Comparison of ENCODE assay signal across 21 mouse cellular contexts in the genomic region with DNA sequence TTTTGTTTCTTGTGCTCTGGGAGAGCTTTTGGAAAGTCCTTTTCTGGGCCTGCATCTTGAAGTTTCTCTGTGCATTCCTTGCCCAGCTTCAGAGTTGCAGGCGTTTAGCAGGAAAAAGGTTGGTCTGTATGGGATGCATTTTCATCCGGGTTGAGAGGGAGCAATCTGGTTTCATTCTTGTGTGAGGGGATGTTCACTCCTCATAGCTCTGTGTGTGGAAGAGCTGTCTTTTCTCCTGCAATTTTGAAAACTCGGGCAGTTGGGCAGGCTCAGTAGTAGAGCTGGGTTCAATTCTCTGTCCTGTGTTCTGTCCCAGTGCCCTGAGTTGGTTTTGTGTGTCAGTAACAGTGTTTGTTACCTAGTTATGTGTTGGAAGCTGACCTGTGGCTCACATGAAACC. TPM values are rescaled to one million over a fixed set of nuclear protein-coding genes. Genes with fewer than 3 reads are reported as not detected.
DNase-seq lines count a peak whose midpoint lies in the region; TF ChIP-seq lines count a peak whose summit lies in the region.
"Had no signal": no experiment of that assay in that cellular context is flagged by ENCODE, and none has a peak within 500 bp of the region (broad histone marks: within the 10 kb centered on the region; RNA-seq: fewer than 3 reads in every experiment).

No protein-coding gene starts in this region.

- H3K9ac ChIP-seq in ES-E14 (ENCODE audit: insufficient read depth, low read depth, low read length, poor library complexity, severe bottlenecking): no peak overlapping the region; the same call in 1 of the 2 replicates
- H3K9ac ChIP-seq: embryonic facial prominence, embryonic 13.5 days; embryonic facial prominence, embryonic 15.5 days; forebrain, embryonic 12.5 days had no signal

- 79% methylated on average over 3 of the region's 3 CpGs for WGBS in heart, embryonic 10.5 days

- DNase-seq in heart, embryonic 10.5 days (ENCODE audit: low spot score): peak; percentile 61
- DNase-seq in heart, postnatal 25 days (ENCODE audit: low spot score): no peak
- peak; percentile 9 for DNase-seq in testis, postnatal 10 days (ENCODE audit: low spot score)
- DNase-seq in testis, postnatal 14 days (ENCODE audit: low spot score): no peak
- DNase-seq in ES-E14 (ENCODE audit: low read depth, low spot score): no peak
- no peak for DNase-seq in layer of hippocampus, adult 18-20 months (ENCODE audit: low spot score in 2 of 2)
- DNase-seq: adrenal gland, adult 2 months; adrenal gland, postnatal 10 days; adrenal gland, postnatal 25 days; cerebellum, adult 11 months; cerebellum, adult 18-20 months; cerebellum, adult 8-10 months; cerebellum, adult 9-11 months; cerebellum, postnatal 14 days; cerebellum, postnatal 36 days; embryo, embryonic 11 days had no signal

- in situ Hi-C loops in ES-E14 (cut with MboI; ENCODE audit: low sequenced_read_pairs in 2 of 2, unreplicated experiment in 2 of 2): no loop called here

- H3K9me3 ChIP-seq in heart, embryonic 10.5 days: 0 out of 2 replicates have a peak, but pooled peaks cover 6% of the 10 kb centered on the region
- peaks cover 18% of the 10 kb centered on the region for H3K9me3 ChIP-seq in ES-E14 (ENCODE audit: control insufficient read depth, insufficient read depth, low read depth, low read length)
- H3K9me3 ChIP-seq: embryonic facial prominence, embryonic 15.5 days had no signal

- H3K27me3 ChIP-seq in heart, embryonic 10.5 days (ENCODE audit: insufficient read depth, poor library complexity, severe bottlenecking): no peaks in the 10 kb centered on the region
- H3K27me3 ChIP-seq: embryonic facial prominence, embryonic 13.5 days; embryonic facial prominence, embryonic 15.5 days; forebrain, embryonic 12.5 days had no signal

- H3K4me1 ChIP-seq in heart, embryonic 10.5 days: no peaks in the 10 kb centered on the region
- H3K4me1 ChIP-seq in ES-E14 (ENCODE audit: control insufficient read depth in 2 of 2, insufficient read depth in 2 of 2, low read length in 2 of 2, poor library complexity in 1 of 2): 0 out of 4 replicates have a peak, but pooled peaks cover 0 to 1% of the 10 kb centered on the region in 2 experiments
- H3K4me1 ChIP-seq: embryonic facial prominence, embryonic 13.5 days; embryonic facial prominence, embryonic 15.5 days; forebrain, embryonic 12.5 days had no signal

- no peaks in the 10 kb centered on the region for H3K36me3 ChIP-seq in heart, embryonic 10.5 days
- H3K36me3 ChIP-seq in ES-E14 (ENCODE audit: control insufficient read depth, insufficient read depth, low read length, poor library complexity, severe bottlenecking): peaks cover 24% of the 10 kb centered on the region
- H3K36me3 ChIP-seq: embryonic facial prominence, embryonic 15.5 days; forebrain, embryonic 10.5 days; forebrain, embryonic 12.5 days had no signal

- H3K27ac ChIP-seq in heart, embryonic 10.5 days: no peak overlapping the region
- peak overlapping the region; percentile 98 for H3K27ac ChIP-seq in ES-E14 (ENCODE audit: insufficient read depth, low read depth, low read length, poor library complexity, severe bottlenecking)
- H3K27ac ChIP-seq: embryonic facial prominence, embryonic 13.5 days; embryonic facial prominence, embryonic 15.5 days; forebrain, embryonic 10.5 days; forebrain, embryonic 12.5 days had no signal

- no peak overlapping the region for H3K4me3 ChIP-seq in heart, embryonic 10.5 days
- no peak overlapping the region for H3K4me3 ChIP-seq in ES-E14 (ENCODE audit: insufficient read depth in 1 of 2, low read depth in 1 of 2, low read length in 2 of 2, poor library complexity in 1 of 2, severe bottlenecking in 1 of 2)
- H3K4me3 ChIP-seq: embryonic facial prominence, embryonic 13.5 days; embryonic facial prominence, embryonic 15.5 days; erythroblast, embryonic 14.5 days; forebrain, embryonic 10.5 days; forebrain, embryonic 12.5 days had no signal

- intact Hi-C loops in heart, postnatal 25 days (cut with DNase I): no loop called here

TF ChIP-seq in ES-E14, 5 proteins besides CTCF, POLR2A, EP300 and RAD21:
- TF ChIP-seq CHD2 (IDR thresholded peaks at IDR 0.05; ENCODE audit: low read depth, low read length): no peak
- no peak for TF ChIP-seq ZC3H11A (IDR thresholded peaks at IDR 0.05; ENCODE audit: borderline replicate concordance, low read depth, low read length)
- TF ChIP-seq MAFK (IDR thresholded peaks at IDR 0.05; ENCODE audit: insufficient read depth, low read depth, low read length): no peak
- no peak for TF ChIP-seq ZNF384 (IDR thresholded peaks at IDR 0.05; ENCODE audit: low read depth, low read length)
- TF ChIP-seq HCFC1 (IDR thresholded peaks at IDR 0.05; ENCODE audit: borderline replicate concordance, insufficient read depth, low read length): no peak

RNA-seq across cellular contexts. Expression of a gene that starts 41.1 kb away (rescaled TPM):
- polyA plus RNA-seq in heart, embryonic 10.5 days (2016; fragmentation: Nextera tagmentation; extraction: Ambion mirVana): 34.7 and 41.8 TPM in 2 replicates
- total RNA-seq in heart, postnatal 25 days (2021): 1 to 10 TPM; 5.5 to 5.6 TPM
- total RNA-seq in ES-E14 (2012; rRNA removed): 2.3 and 4.3 TPM in 2 replicates
- total RNA-seq in layer of hippocampus, adult 18-20 months (2021): 100 to 1,000 TPM; 134 to 146 TPM

Comparison
In these comparisons a context has a peak if more than half of its experiments do, and no peak if none do; other contexts are left out.
1. DNase-seq: peak in heart, embryonic 10.5 days (single experiment) and testis, postnatal 10 days (single experiment); none in heart, postnatal 25 days (single experiment), testis, postnatal 14 days (single experiment), ES-E14 (single experiment) and layer of hippocampus, adult 18-20 months (0 of 2).
2. RNA of a gene that starts 41.1 kb away (total RNA-seq): 134 to 146 TPM in layer of hippocampus, adult 18-20 months; 5.5 to 5.6 TPM in heart, postnatal 25 days and 2.3 to 4.3 TPM in ES-E14; every median in the first group is over 10 times any median in the second.